Mouse (Mus musculus) urinary bladder, adult 18-20 months (tissue): ENCODE measurements around the gene Mrps21.
A peak's percentile ranks its signal among the peaks of the same experiment; 100 is the strongest.
"Not testable (repeated sequence)": the region's sequence is repeated elsewhere in the genome, so short reads cannot be mapped to it uniquely, and the experiment has no call there.

Source experiments
- DNase-seq, 2 experiments: peaks; one replicate each; pipeline ENCODE4 v3.0.0; 2022; ENCODE audit warnings: low spot score in 2 of 2, mixed read lengths in 2 of 2

The Mrps21 gene

DNA sequence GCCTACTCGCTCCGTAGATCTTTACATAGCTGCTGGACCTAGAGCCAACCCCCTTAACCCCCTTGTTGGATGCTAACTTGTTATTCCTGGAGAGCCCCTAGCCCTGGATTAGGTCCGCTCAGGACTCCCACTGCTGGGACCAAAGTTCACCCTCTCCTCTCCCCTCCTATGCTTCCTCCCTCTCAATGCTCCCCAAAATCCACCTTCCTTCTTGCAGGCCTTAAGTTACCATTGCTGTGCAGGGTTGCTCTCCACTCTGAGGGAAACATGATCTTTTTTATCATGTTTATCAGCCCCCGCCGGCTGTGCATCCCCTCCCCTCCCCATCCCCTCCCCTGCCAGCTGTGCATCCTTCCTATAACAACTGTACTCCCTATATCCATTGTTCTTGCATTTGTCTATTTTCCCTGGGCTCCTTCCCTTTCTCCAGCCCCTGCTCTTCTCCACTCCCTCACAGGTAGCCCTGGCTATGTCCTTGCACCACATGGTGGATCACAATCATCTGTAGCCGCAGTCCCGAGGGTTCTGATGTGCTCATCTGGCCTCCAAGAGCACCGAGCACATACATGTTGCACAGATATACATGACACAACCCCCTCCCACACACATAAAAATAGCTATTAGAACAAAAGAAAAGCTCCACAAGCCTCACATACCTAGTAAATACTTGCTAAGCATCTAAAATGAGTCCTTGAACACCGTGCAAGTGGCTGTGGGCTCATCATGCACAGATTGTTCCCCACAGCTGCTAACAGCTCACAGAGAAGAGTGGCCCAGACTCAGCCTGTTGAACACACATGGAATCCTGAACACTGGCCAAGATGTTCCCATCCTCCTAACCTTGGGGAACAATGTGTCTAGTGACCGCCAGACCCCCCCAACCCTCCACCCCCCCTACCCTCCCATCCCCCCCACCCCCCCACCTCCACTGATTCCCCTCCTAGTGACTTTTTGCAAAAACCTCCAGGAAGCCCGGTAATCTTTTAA, 21.0 kb upstream of the Mrps21 start:
- DNase-seq: no peak

DNA sequence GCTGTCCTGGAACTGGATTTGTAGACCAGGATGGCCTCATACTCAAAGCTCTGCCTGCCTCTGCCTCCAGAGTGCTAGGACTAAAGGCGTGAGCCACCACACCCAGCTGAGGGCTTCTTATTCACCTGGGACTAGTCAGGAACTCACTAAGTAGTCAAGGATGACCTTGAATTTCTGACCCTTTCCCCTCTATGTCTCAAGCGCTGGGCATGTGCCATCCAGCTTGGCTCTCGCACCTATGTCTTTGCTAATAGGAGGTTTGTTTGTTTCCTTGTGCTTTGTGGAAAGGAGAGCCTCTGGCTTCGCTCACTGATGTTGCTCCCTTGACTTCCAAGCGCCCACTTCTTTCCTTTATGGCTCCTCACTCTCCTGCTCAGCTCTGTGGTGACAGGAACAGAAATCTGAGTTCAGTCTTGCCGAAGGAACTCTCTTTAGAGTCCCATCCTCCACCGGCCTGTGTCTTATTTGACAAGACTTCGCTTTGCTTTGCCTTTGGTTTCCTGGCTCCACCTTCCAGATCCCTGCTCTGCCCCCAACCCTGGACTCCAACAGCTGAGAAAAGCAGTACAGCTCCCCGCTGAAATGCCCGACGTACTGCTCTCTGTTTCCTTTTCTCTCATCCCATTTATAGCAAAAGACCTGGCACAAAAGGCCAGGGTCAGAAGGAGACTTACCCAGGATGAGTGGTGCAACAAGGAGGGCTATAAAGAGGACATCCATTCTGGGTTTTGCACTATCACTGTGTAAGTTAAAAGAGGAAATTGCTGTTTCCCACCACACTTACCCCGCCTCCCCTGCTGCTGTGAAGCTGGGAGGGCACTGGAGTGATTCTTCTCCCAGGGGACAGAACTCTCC, 20.1 kb upstream of the Mrps21 start, which contains the start of gene BC028528:
Gene BC028528 (minus strand): TSS at position 795 of the 855 bp plus-strand sequence.
- no peak for DNase-seq

DNA sequence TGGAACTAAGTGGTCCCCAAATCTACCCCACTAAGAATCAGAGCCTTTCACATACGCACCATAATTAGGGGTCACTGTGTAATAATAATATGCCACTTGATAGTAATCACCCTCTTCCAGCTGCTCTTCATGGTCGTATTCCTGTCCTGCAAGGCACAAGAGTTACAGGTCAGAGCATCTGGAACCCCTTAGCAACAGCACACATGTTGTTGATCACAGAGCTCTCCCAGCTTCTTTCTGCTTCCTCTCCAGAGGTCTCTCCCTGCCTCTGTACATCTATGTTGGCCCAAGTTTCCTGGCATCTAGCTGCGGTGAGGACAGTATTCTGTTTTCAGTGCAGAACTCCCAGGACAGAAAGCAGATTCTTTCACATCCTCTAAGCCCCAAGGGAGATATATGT, 18.3 kb upstream of the Mrps21 start:
- DNase-seq: no peak

DNA sequence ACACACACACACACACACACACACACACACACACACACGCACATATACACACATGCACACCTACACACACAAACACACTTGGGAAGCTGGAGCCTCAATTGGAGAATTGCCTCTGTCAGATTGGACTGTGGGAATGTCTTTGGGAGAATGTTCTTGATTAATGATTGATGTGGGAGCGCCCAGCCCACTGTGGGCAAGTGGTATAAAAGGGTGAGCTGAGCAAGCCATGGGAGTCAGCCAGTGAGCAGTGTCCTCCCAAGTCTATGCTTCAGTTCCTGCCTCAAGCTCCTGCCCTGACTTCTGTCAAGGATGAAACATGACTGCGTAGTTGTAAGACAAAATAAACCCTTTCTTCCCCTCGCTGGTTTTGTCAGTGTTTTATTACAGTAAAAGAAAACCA, 16.3 kb upstream of the Mrps21 start:
- DNase-seq: no peak

DNA sequence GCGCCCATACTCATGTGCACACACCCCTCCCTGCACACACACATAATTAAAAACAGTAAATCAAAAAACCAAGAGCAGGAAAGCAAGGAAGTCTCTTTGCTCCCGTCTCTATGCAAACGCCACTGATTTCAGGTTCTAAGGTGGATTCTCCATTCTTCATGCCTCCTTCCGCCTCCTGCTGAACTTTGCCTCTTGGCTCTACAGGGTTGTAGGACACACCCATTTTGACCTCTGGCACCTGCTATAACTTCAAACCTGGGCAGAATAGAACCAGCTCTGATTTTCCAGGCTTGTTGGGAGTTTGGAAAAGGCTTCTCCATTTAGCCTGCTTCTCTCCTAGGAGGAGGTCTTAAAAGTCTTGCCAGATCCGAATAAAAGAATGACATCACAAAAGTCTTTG, 13.1 kb upstream of the Mrps21 start:
- DNase-seq: no peak

DNA sequence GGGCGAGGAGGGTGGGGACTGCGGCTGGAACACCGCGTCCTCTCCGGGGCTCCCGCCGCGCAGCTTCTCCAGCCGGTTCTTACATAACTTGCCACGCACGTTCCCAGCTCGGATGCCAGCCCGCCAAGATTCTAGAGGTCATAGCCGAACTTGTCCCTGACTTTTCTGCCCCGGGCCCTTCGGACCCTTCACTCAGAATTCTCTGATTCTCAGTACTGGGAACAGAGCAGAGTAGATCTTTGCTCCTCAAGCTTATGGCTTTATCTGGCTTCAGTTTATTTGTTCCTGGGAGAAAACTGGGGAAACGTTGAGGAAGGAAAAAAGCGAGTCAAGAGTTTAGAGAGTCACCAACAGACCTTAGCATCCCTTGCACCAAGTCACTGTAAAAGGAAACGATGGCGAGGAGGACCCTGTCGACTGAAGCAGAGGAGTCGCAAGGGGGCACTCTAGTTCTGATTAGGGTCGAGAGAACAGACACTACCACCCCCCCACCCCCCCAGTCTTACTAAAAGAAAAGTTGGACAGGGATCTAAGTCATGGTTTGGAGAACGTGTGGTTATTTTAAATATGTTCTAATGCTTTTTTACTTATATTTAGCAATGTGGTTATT, 11.6 kb upstream of the Mrps21 start:
- DNase-seq: peak in 1 of 2 experiments; percentile 50

DNA sequence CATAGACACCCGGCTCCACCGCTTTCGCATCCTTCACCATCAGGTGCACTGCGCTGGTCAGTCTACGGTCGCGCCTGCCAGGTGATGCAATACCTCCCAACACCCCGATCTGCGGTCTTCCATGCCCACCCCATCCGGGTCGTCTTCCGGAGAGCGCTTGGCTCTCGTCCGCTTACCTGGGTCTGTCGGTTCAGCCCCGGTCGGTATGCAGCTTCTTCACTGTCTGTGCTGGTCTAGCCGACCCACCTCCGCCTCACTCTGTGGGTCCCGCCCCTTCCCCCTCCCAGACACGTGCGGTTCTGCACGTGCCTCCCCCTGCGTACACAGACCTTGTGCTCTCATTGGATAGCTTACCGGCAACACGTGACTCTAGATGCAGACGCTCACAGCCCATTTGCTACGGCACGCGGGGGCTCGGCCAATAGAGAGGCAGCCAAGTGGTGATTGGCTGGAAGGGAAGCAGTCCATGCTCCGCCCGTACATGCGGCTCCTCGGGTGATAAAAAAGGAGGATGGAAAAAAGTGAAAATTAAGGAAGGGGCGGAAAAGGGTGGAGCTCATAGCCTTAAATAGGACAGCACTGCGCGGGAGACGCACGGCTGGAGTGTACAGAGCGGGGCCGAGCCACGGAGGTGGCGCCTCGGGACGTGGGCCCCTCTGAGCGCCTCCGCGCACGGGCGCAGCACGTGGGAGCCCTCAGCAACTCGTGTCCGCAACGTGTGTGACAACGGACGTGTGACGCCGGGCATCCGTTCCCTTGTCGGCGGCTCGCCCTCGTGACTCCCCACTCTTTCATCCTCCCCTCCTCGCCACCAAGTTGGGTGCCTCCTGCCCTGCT, 10.9 kb upstream of the Mrps21 start, which contains the start of gene Ciart:
Gene Ciart (minus strand): TSS at position 273 of the 837 bp plus-strand sequence.
- DNase-seq: peak; percentile 87 to 93

DNA sequence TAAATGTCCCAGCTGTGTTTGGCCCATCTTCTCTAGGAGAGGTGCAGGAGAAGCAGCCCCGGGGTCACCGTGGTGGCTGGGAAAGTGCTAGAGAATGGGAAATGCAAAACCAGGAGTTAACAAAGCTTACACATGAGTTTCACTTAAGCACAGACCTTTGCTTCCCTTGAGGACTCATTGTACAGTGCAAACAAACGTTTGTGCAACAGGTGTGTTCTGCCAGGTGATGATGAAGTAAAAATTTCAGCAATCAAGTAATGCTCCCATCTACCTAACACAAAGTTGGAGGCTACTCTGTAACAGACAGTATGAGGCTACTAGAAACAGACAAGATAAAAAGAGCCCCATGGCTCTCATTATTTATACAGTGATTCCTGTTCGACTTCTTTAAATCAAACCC, 7.7 kb upstream of the Mrps21 start:
- no peak for DNase-seq

DNA sequence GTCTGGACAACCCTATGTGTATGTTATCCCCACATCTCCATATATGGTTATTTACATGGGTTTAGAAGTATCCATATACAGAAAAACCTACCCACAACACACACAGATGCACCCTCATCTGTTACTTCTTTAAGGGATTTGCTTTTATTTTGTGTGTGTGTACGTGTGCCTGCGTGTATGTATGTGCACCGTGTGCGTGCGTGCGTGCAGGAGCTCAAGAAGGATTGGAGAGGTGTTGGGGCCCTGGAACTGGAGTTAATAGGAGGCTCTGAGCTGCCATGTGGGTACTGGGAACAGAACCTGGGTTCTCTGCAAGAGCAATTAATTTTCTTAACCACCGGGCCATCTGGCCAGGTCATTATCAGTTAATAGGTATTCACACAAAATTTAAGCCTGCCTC, 729 bp upstream of the Mrps21 start:
- no peak for DNase-seq

DNA sequence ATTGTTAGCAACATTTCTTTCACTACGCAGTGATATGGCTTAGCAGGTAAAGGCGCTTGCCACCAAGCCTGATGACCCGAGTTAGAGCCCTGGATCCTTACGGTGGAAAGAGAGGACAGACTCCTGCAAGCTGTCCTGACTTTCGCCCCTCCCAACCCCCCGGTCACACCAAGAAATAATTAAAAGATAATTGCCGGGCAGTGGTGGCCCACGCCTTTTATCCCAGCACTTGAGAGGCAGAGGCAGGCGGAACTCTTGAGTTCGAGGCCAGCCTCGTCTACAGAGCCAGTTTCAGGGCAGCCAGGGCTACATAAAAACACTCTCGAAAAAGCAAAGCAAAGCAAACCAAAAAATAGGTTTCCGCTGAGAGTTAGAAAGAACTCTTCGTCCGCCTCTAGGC, 343 bp downstream of the Mrps21 start:
- no peak for DNase-seq

DNA sequence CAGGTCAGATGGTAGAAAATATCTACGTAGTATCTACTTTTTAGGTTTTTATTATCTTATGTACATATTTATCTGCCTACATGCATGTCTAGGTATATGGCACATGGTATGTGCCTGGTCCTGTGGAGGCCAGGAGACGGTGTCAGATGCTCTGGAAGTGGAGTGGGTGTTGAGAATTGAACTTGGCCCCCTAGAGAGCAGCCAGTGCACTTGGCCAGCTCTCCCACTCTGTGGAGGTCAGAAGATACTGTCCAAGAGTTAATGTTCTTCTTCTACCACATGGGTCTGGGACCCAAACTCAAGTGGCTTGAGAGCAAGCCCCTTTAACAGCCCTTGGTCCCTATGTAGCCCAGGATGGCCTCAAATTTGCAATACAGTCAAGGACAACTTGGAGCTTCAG, 3.9 kb downstream of the Mrps21 start:
- DNase-seq: no peak

DNA sequence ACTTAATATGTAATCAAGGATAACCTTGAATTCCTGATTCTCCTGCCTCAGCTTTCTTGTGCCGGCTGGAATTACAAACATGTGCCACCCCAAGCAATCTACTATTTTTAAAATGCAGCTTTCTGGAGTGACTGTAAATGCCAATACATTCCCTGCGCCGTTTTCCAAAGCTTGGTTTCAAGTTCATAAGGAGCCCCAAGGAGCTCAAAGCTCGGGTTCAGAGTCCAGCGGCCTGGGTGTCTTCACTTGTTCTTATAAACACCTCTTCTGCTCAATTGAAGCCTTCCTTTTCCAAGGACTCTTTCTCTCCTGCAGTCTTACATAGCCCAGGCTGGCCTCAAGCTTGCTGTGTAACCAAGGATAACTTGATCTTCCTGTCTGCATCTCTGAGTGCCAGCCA, 5.2 kb downstream of the Mrps21 start:
- DNase-seq: no peak

DNA sequence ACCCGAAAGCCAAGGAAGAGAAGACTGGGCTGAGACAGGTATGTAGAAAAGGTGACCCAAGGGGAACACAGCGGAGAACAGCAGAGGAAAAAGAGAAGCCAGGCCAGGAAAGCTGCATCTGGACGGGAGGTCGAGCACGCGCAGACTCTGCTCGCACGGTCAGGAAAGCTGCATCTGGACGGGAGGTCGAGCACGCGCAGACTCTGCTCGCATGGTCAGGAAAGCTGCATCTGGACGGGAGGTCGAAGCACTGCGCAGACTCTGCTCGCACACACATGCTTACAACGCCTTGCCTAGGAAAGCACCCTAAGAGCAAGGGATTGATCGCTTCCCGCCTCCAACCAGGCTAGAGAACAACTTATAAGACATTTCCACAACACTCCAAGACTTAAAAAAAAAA, 5.7 kb downstream of the Mrps21 start:
- DNase-seq: no peak

DNA sequence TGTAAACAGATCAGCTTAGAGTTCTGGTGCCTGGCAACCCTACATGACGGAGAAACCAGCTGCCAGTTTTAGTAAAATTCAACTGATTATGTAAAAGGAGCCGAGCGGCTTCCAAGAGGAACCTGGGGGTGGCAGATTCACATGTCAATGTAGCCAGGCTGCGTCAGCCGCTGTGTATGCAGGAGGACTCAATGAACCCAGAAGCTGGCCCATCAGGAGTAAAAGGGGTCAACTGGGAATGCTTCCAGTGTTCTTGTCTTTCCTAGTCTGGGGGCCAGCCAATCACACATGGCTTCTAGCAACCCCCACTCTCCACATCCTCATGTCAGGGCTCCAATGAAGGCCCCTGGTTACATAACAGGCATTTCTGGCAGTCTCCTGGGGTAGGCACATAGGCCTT, 6.3 kb downstream of the Mrps21 start:
- DNase-seq: no peak

DNA sequence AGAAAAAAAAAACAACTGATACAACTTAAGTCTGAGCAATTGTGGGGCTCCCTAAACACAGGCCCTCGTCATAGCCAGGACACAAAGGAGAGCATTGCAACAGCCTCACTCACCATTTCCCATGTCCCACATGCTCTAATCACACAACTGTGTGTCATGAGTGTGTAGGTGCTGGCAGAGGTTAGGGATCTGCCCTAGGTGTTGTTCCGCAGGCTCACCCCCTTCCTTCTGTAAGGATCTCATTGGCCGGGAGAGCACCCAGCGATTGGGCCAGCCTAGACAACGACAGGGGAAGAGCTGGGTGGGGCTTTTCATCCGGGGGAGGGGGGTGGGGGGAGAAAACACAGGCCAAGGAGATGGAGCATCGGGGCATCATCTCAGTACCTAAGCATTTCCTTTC, 7.7 kb downstream of the Mrps21 start:
- no peak for DNase-seq

DNA sequence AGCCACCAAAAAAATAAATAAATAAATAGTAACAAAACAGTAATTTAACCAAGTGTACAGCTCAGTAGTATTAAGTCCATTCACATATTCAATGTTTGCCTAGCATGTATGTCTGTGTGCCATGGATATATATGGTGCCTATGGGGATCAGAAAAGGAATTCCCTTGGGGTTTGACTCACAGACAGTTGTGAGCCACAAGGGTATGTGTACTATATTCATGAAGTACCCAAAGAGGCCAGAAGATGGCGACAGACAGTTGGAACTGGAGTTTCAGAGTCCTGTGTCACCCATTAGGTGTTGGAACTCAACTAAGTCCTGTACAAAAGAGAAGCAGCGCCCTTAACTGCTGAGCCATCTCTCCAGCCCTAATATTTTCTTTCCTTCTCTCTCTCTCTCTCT, 9.5 kb downstream of the Mrps21 start:
- peak in 1 of 2 experiments; percentile 16 for DNase-seq

DNA sequence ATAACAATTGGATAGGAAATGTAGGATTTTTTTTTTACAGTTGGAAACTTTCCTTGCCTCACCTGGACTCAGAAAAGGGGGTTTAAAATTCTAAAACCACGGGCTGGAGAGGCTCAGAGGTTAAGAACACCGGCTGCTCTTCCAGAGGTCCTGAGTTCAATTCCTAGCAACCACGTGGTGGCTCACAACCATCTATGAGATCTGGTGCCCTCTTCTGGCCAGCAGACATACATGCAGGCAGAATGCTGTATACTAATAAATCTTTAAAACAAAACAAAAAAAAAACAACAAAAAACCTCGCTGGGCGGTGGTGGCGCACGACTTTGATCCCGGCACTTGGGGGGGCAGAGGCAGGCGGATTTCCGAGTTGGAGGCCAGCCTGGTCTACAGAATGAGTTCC, 10.1 kb downstream of the Mrps21 start:
- DNase-seq: no peak

DNA sequence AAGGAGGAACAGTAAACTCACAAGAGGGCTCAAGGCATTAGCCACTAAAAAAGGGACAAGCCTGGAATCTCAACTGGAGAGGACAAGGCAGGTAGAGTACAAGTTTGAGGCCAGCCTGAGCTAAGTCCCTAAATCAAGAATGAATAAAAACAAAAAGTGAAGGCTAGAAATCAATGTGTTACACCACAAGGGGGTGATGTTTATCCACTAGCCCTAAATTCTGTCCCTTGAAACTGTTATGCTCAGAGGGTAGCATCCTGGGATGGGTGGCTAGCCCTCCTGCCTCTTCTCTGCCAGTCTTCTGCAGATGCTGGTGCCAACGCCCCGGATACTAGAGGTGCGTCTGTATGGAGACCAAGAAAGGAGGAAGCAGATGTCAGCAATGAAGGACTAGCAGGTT, 11.0 kb downstream of the Mrps21 start:
- no peak for DNase-seq

DNA sequence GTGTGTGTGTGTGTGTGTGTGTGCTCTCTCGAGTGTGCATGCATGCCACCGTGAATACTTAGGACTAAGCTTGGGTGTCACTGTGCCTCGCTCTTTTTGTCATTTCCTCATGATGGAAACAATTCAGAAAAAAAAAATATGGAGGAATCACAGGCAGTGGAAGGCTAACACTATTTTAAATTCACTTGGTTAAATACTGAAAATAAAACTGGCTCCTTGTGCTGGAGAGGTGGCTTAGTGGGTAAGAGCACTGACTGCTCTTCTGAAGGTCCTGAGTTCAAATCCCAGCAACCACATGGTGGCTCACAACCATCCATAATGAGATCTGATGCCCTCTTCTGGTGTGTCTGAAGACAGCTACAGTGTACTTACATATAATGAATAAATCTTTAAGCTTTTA, 13.0 kb downstream of the Mrps21 start:
- DNase-seq: not testable (repeated sequence)

DNA sequence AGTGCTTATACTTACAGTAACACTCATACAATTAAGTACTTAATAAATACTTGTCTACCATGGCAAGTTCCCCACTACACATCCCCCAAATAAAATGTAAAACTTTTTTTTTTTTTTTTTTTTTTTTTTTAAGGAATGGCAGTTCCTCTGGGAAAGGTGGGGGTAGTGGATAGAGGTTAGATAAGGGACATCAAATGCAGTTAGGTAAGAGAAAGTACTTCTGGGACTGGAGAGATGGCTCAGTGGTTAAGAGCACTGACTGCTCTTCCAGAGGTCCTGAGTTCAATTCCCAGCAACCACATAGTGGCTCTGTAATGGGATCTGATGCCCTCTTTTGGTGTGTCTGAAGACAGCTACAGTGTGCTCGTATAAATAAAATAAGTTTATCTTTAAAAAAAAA, 14.3 kb downstream of the Mrps21 start:
- not testable (repeated sequence) for DNase-seq

DNA sequence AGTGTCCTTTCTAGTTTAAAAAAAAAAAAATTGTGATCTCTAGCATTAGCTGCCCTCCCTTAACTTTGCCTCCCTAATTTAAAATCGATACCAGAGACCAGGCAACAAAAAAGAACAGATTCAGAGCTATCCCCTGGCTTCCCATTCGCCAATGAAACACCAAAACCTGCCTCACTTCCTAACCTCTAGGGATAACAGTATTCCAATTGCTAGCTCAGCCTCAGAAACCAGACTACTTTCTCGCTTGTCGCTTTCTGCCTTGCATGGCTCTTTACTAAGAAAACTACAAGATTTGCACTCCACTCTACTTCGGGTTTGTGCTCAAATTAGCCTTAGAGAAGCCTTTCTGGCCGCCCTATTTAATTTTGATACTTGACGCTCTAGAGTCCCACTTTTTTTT, 15.2 kb downstream of the Mrps21 start:
- no peak for DNase-seq
